Mouse (Mus musculus): ENCODE data around the gene Cep295nl.

Gene Cep295nl

DNA sequence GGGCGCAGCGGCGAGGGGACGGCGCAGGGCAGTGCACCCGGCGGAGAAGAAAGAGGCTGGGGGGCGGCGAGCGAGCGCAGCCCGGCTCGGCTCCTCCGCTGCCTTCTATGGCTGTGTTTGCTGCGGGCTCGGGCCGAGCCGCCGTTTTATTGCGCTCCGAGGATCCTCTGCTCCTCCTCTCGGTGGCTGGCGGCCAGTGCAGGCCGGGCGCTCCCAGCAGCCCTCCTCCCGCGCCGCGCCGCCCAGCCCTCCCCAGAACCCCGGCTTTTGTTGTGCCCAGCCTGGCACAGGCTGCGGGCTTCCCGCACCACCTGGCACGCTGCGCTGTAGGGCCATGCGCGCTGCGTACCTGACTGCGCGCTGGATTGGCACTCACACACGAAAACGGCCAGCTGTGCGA, 12.9 kb upstream of the Cep295nl start:
- DNase-seq (ENCODE audit: low spot score): peak; percentile 73

- DNase-seq (ENCODE audit: low spot score): no peak
Observed at GRCm38 (mm10) chr11:118354636-118355191, 12.4 kb upstream of the Cep295nl start.

DNA sequence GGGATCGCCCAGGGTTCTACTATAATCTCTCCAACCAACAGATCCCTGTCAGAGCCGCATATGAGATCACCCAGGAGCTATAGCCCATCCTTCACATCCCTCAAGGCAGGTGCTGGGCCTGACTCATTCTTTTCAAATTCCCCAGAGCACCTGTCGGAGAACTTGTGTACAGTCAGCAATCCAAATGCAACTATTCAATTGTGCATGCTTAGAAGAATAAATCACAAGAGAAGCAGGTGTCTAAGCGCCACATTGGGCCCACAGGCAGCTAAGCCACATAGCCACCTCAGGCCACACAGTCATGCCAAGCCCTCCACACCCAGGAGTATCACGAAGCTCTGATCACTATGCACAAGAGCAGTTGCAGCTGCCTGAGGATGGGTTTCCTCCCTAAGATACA, 7.2 kb upstream of the Cep295nl start:
- no peak for DNase-seq (ENCODE audit: low spot score)

- DNase-seq (ENCODE audit: low spot score): no peak
Observed at GRCm38 (mm10) chr11:118348877-118349276, 6.6 kb upstream of the Cep295nl start.

GRCm38 (mm10) chr11:118348419-118348818, 6.1 kb upstream of the Cep295nl start:
- no peak for DNase-seq (ENCODE audit: low spot score)

GRCm38 (mm10) chr11:118347911-118348310, 5.6 kb upstream of the Cep295nl start:
- no peak for DNase-seq (ENCODE audit: low spot score)

DNA sequence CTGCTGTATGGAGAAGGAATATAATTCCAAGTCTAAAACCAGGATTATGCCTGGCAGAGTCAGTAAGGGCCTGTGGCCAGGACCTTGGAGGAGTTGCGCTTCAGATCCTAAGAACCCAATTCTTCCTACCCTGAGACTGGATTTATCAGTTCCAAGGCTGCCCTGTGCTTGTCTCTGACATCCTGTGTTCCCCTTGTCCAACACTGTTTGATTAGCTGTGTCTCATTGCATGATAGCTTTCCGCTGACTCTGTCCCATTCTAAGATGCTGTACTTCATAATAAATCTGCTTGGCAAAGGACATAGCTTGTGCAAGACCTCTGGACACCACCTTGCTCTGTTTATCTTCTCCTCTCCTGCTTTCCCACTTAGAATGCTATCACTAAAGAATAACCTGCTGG, 5.1 kb upstream of the Cep295nl start:
- no peak for DNase-seq (ENCODE audit: low spot score)

DNA sequence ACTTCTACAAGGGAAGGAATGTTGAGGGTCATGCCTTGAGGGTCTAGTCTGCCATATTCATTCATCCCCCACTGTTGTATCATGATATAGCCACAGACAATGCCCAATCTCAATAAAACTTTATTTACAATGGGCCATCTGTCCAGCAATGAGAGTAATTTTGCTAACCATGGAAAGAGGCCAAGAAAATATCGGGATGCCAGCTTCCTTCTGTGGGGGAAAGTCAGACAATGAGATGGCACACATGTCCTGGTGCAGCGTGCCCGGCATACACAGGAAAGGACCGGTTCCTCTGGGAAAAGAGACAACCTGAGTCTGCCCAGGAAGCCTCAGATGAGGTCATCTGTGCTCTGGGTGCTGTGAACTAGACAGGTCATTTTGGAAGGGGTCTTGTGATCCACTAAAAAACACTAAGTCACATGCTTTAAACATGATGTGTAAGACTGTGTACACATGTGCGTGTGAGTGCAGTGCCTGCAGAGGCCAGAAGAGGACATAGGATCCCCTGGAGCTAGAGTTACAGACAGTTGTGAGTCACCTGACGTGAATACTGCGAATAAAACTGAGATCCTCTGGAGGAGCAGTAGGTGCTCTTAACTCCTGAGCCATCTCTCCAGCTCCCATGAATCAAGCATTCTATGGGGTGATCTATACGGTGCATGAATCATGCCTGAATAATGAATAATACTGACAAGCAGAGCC, 4.2 kb upstream of the Cep295nl start:
- DNase-seq (ENCODE audit: low spot score): no peak

GRCm38 (mm10) chr11:118345693-118346092, 3.4 kb upstream of the Cep295nl start:
- no peak for DNase-seq (ENCODE audit: low spot score)

GRCm38 (mm10) chr11:118343629-118344028, 1.3 kb upstream of the Cep295nl start:
- no peak for DNase-seq (ENCODE audit: low spot score)

DNA sequence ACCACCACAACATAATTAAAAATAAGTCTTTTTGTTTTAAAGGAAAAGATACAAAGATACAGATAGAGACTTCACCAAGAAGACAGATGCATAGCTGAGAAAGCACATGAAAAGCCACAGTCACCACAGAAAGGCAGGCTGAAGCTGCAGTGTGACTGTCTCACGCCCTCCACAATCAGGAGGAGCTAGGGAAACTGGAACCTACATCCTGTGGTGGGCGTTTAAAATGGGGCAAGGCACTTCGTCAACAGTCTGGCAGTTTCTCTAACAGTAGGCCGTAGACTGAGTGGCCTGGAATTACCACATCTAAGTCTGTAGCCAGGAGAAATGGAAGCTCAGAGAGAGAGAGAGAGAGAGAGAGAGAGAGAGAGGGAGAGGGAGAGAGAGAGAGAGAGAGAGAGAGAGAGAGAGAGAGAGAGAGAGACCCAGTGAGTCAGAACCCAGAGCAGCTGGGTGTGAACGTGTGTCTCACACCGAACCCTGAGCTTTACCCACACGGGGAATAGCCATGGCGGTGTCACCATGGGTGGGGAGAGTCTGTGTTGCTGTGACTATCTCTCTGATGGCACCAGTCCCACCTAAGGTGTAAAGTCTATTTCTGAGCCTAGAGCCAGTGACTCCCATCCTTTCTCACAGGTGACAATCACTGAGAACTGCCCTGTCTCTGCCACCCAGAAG, 4.7 kb downstream of the Cep295nl start:
- peak; percentile 53 for DNase-seq (ENCODE audit: low spot score)

GRCm38 (mm10) chr11:118333431-118333830, 8.9 kb downstream of the Cep295nl start:
- DNase-seq (ENCODE audit: low spot score): no peak

DNA sequence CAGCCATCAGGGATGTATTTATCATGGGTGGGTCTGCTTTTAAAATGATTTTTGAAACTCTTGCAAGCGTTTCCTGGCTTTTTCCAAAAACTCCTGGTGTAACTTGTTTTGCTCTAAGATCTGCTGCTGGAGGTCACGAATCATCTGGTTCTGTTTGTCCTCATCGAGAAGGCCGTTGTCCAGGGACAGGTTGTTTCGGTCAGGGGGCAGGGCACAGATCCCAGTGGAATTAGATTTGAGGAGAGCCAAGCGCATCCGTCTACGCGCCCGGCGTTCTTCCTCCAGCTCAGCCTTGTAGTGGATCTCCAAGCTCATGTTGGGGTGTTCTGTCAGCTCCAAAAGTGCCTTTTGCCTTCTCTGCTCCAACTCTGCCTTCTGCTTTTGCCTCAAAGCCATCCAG, 9.9 kb downstream of the Cep295nl start:
- no peak for DNase-seq (ENCODE audit: low spot score)

DNA sequence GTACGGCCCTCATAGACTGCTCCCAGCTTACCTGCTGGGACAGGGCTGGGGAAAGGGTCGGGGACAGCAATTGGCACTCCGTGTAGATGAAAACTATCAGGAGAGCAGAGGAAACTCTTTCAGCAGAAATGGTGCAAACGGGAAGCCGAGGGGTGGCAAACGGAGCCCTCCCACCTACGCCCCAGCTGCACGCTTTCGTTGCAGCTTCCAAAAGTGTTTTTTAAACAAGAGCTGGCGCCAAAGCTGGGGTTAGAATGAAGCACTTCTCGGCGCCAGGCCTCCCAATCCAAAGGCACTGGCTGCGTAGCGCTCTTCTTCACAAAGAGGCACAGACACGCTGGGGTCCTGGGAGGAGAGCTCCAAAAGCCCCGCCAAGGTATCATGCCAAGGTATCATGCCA, 11.5 kb downstream of the Cep295nl start:
- no peak for DNase-seq (ENCODE audit: low spot score)

DNA sequence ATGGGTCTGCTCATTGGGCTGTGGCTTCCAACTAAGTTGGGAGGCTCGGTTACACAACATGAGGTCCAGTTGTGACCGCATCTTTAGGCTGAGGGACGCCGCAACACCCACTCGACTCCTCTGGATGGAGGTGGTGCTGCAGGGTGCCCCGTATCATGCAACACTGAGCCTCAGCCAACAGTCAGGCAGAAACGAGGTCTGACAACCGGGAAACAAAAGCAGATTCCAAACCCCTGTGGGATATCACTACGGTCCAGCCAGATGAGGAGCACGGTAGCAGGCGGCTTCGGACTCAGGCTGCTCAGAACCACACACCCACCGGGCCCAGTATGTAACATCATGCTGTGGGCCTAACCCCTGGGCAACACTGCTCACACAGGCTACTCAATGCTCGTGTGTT, 11.9 kb downstream of the Cep295nl start:
- no peak for DNase-seq (ENCODE audit: low spot score)

GRCm38 (mm10) chr11:118328947-118329346, 13.4 kb downstream of the Cep295nl start:
- no peak for DNase-seq (ENCODE audit: low spot score)

DNA sequence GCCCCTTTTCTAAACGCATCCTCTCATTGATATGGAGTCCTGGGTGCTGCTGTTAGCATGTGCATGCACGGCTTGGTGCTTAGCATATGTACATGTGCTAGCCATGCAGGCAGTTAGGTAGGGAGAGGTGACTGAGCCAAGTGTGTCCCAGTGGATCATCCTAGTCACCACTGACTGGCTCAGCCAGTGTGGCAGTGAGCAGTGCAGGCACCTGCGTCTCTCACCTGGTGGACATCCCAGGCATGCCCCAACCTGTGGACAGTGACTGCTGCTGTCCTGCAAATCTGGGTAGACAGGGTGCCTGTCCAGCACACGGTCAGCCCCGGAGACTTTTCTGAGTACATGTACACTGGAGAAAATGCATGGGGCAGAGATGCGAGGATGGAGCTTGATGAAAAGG, 13.8 kb downstream of the Cep295nl start:
- no peak for DNase-seq (ENCODE audit: low spot score)

DNA sequence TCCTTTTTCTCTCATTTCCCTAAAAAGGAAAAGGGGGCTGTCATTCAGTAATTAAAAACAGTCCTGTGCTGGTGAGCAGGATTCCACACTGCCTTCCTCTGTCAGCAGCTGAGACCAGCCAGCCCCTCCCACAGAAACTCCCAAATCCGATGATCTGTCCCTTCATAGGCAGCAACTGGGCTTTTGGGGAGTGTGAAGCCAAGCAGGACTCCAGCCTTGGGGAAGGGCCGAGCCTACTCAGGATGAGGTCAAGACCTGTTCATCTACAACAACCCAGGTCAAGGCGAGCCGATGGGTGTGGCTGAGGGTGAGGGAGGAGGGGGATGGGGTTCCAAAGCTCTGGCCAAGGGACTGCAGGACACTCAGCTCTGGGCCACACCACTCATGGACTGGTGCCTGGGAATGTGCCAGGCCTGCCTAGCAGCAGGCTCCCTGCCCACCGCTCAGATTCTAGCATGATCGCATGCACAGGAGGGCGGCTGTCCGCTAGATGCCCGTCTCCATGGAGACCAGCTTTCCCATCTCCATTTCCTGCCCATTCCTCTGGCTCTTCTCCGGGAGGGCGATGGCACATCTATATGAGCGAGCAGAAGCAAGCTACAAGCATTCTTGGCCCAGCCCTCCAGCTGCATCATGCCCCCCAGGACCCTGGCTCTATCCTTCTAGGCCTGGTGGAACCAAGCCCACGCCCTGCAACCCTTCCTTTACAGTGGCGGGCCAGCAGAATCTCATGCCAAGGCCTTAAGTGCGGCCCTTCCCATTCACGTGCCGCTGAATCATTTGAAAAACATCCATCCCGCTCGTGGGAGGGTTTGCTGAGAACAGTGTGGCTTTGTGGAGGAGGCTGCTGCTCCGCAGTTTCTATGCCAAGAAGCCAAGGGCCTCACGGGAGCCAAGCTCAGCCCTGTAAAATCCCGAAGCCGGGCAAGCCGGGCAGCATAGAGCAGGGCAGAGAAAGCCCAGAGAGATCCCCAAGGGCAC, 15.0 kb downstream of the Cep295nl start:
- DNase-seq (ENCODE audit: low spot score): peak; percentile 81

DNA sequence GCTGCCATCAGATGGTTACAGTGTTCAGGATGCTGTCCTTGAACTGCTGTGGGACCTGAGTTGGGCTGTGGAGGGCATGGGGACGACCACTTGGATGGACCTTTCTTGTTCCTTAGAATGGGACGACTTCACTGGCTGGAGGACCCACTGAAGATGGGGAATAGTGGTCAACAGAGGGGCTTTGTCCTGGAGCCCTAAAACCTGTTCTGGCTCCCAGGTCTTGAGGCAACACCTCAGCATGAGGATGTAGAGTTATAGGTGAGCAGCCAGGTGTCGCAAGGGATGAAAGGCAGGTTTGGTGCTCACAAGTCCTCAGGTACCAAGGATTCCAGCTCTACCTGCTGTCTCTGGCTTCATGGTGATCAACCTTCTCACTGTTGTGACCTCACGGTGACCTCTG, 15.8 kb downstream of the Cep295nl start:
- DNase-seq (ENCODE audit: low spot score): no peak

DNA sequence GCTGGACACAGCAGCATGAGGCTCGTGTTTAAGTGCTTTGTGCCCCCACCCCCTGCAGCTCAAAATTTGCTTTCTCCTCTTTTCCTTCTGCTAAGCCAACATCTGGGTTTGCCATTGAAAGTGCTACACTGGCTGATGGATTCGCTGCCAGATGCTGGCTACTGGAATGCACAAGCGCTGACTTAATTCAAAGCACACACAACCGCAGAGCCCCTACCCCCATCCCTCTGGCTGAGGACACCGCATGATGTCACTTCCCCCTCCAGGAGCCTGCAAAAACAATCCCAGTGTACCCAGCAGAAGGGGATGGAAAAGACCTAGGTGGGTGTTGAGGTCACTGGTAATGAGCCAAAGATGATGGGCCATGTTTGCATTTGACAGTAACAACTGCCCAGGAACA, 17.8 kb downstream of the Cep295nl start:
- no peak for DNase-seq (ENCODE audit: low spot score)

DNA sequence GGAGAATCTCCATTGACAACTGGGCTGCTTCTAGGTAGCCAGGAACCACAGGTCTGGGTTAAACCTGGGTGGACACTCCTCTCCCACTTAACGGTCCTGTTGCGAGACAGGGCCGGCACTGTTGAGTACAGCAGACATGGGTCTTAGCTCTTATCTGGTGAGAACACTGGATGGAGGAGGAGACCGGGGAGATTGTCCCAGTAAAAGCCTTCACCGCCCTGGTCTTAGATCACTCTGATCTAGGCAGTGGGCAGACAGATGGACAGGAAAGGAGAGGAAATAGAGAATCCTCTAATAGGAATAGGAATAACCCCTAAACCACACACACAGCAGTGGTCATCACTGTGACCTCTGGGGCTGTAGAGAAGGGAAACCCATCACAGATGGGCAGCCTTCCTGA, 18.3 kb downstream of the Cep295nl start:
- DNase-seq (ENCODE audit: low spot score): no peak

- DNase-seq (ENCODE audit: low spot score): no peak
Observed at GRCm38 (mm10) chr11:118322647-118323046, 19.7 kb downstream of the Cep295nl start.
